Mouse (Mus musculus): ENCODE data around the gene Carhsp1. TPM values are rescaled to one million over a fixed set of nuclear protein-coding genes. Genes with fewer than 3 reads are reported as not detected.

Gene Carhsp1
- polyA plus RNA-seq, 1 experiment from 2014 or later, result 97.1 TPM

DNA sequence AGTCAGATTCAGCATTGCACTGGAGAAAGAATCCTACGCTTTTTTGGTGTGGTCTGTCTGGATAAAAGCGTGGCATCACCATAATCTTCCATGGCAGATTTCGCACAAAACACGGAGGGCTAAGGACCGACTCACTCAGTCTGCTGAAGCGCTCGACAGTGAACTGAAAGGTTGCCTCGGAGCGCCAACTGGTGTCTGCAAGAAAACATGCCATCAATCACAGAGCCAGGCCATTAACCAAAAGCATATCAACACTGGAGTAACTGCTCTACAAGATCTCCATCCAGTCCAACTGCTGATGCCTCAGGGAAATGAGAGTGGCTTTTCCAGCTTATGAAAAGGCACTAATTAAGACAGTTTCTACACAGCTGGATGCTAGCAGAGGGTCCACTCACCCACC, 40.0 kb upstream of the Carhsp1 start:
- H3K4me2 ChIP-seq (replicated peaks; ENCODE audit: low read depth, low read length), result no peak overlapping the region
- 0 out of 2 replicates have a peak, but pooled peaks cover 8% of the 10 kb centered on the region for H3K4me1 ChIP-seq (ENCODE audit: insufficient read depth, low read depth, low read length)
- H3K27ac ChIP-seq (ENCODE audit: low read length), result no peak overlapping the region
- WGBS, result 78% methylated on average over 9 of the region's 9 CpGs
- DNase-seq (ENCODE audit: low spot score), result no peak
- no peaks in the 10 kb centered on the region for H3K27me3 ChIP-seq (replicated peaks; ENCODE audit: insufficient read depth, low read length)
- peaks cover 32% of the 10 kb centered on the region for H3K36me3 ChIP-seq (ENCODE audit: insufficient read depth, low read length)
- no peak for ATAC-seq
- H3K9me3 ChIP-seq (ENCODE audit: low read length), result no peaks in the 10 kb centered on the region
- no peak overlapping the region for H3K9ac ChIP-seq (replicated peaks; ENCODE audit: low read depth)
- H3K4me3 ChIP-seq (ENCODE audit: low read depth, low read length), result no peak overlapping the region
- no peak for TF ChIP-seq CTCF (IDR thresholded peaks at IDR 0.05)
- TF ChIP-seq EP300 (IDR thresholded peaks at IDR 0.05), result no peak

DNA sequence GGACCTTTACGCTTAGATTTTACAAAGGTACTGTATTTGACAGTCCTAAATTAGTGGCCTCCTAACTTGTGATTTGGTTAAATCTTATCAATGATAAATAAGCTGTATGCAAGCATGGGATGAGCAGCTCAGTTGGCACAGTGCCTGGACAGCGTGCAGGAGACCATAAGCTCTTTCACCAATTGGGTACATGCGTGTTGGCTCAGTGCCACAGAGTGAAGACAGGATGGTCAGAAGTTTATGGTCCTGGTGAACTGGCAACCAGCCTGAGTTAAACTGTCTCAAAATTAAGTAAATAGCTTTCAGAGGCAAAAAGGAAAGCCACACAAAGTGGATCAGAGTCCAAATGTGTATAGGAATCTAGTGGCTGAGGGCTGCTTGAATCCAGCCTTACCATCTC, 28.6 kb upstream of the Carhsp1 start:
- Histone ChIP-seq H3K4me3 (ENCODE audit: low read depth, low read length) (no peak overlapping the region), H3K9ac (replicated peaks; ENCODE audit: low read depth) (no peak overlapping the region), H3K9me3 (ENCODE audit: low read length) (no peaks in the 10 kb centered on the region), H3K4me2 (replicated peaks; ENCODE audit: low read depth, low read length) (no peak overlapping the region), H3K27ac (ENCODE audit: low read length) (no peak overlapping the region), H3K4me1 (ENCODE audit: insufficient read depth, low read depth, low read length) (no peaks in the 10 kb centered on the region), H3K36me3 (ENCODE audit: insufficient read depth, low read length) (peaks cover 77% of the 10 kb centered on the region), H3K27me3 (replicated peaks; ENCODE audit: insufficient read depth, low read length) (no peaks in the 10 kb centered on the region)
- no peak for ATAC-seq
- WGBS, result 68% methylated on average over 3 of the region's 3 CpGs
- TF ChIP-seq CTCF (IDR thresholded peaks at IDR 0.05) (no peak), EP300 (IDR thresholded peaks at IDR 0.05) (no peak)
- no peak for DNase-seq (ENCODE audit: low spot score)

GRCm38 (mm10) chr16:8699556-8699955, 27.6 kb upstream of the Carhsp1 start:
- H3K4me3 ChIP-seq (ENCODE audit: low read depth, low read length), result no peak overlapping the region
- no peak for TF ChIP-seq CTCF (IDR thresholded peaks at IDR 0.05)
- TF ChIP-seq EP300 (IDR thresholded peaks at IDR 0.05), result no peak
- H3K36me3 ChIP-seq (ENCODE audit: insufficient read depth, low read length), result peaks cover 73% of the 10 kb centered on the region
- H3K9me3 ChIP-seq (ENCODE audit: low read length), result no peaks in the 10 kb centered on the region
- no peak overlapping the region for H3K4me2 ChIP-seq (replicated peaks; ENCODE audit: low read depth, low read length)
- ATAC-seq, result no peak
- H3K27ac ChIP-seq (ENCODE audit: low read length), result no peak overlapping the region
- DNase-seq (ENCODE audit: low spot score), result no peak
- H3K4me1 ChIP-seq (ENCODE audit: insufficient read depth, low read depth, low read length), result no peaks in the 10 kb centered on the region
- no peak overlapping the region for H3K9ac ChIP-seq (replicated peaks; ENCODE audit: low read depth)
- WGBS, result 86% methylated on average over 8 of the region's 8 CpGs
- H3K27me3 ChIP-seq (replicated peaks; ENCODE audit: insufficient read depth, low read length), result no peaks in the 10 kb centered on the region

GRCm38 (mm10) chr16:8691206-8691605, 19.3 kb upstream of the Carhsp1 start:
- no peaks in the 10 kb centered on the region for H3K27me3 ChIP-seq (replicated peaks; ENCODE audit: insufficient read depth, low read length)
- H3K4me1 ChIP-seq (ENCODE audit: insufficient read depth, low read depth, low read length), result no peaks in the 10 kb centered on the region
- ATAC-seq, result no peak
- no peak overlapping the region for H3K4me2 ChIP-seq (replicated peaks; ENCODE audit: low read depth, low read length)
- no peaks in the 10 kb centered on the region for H3K9me3 ChIP-seq (ENCODE audit: low read length)
- no peak overlapping the region for H3K9ac ChIP-seq (replicated peaks; ENCODE audit: low read depth)
- H3K27ac ChIP-seq (ENCODE audit: low read length), result no peak overlapping the region
- no peak overlapping the region for H3K4me3 ChIP-seq (ENCODE audit: low read depth, low read length)
- TF ChIP-seq CTCF (IDR thresholded peaks at IDR 0.05) (no peak), EP300 (IDR thresholded peaks at IDR 0.05) (no peak)
- WGBS, result 89% methylated on average over 7 of the region's 7 CpGs
- no peak for DNase-seq (ENCODE audit: low spot score)
- peaks cover 37% of the 10 kb centered on the region for H3K36me3 ChIP-seq (ENCODE audit: insufficient read depth, low read length)

DNA sequence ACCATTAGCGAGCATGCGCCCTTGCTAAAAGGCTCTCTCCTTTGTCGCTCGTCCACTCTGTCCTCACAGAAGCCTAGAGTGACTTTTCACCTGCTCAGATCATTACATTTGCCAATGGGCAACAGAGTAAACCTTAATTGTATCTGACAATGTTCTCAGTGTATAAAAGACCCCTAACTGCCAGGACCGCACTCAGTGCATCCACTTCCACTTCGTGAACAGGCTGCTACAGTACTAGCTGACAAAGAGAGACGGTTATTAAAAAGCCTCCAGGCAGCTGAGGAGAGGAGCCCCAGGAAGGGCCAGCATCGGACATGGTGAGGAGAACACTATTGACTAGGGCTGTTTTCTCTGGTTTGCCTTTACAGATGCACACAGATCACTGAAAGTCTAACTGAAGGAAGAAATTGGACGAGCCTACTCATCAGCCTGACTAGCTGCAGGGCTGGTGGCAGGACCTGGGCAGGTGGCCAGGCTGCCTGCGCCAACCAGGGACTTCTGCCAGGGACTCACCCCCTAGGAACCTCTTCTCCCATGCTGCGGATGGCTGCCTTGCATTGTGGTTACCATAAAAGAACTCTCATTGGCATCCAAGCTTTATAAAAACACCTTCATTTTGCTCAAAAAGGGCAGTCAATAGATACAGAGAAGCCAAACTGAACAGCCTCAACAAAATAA, 18.2 kb upstream of the Carhsp1 start:
- no peak for ATAC-seq
- no peak overlapping the region for H3K9ac ChIP-seq (replicated peaks; ENCODE audit: low read depth)
- H3K9me3 ChIP-seq (ENCODE audit: low read length), result no peaks in the 10 kb centered on the region
- no peak overlapping the region for H3K4me2 ChIP-seq (replicated peaks; ENCODE audit: low read depth, low read length)
- no peak overlapping the region for H3K27ac ChIP-seq (ENCODE audit: low read length)
- 85% methylated on average over 11 of the region's 11 CpGs for WGBS
- H3K4me3 ChIP-seq (ENCODE audit: low read depth, low read length), result no peak overlapping the region
- no peak for TF ChIP-seq CTCF (IDR thresholded peaks at IDR 0.05)
- TF ChIP-seq EP300 (IDR thresholded peaks at IDR 0.05), result no peak
- no peaks in the 10 kb centered on the region for H3K4me1 ChIP-seq (ENCODE audit: insufficient read depth, low read depth, low read length)
- H3K36me3 ChIP-seq (ENCODE audit: insufficient read depth, low read length), result peaks cover 37% of the 10 kb centered on the region
- no peak for DNase-seq (ENCODE audit: low spot score)
- H3K27me3 ChIP-seq (replicated peaks; ENCODE audit: insufficient read depth, low read length), result no peaks in the 10 kb centered on the region

DNA sequence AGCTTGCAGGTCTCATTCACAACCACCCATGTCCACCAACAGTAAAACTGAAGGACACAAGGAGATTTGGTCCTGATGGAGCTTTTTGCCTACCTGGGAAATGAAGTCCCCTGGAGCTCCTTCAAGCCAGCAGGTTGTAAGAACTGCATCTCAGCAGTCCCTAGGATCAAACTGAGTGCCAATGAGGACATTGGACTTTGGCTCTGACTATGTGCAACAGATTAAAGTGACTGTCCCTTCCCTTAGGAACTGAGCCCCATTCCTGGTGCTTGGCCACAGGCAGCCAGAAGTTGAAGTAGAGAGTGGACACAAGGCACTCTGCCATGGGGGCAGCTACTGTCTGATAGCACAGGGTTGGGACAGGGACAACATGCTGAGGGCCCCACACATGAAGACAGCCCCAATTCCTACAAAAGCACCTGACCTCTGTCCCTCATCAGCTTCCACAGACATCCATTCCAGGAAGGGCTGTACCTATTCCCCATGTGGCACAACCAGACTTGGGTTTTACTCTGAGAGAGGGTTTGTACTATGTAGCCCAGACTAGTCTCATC, 15.7 kb upstream of the Carhsp1 start:
- no peaks in the 10 kb centered on the region for H3K27me3 ChIP-seq (replicated peaks; ENCODE audit: insufficient read depth, low read length)
- H3K9ac ChIP-seq (replicated peaks; ENCODE audit: low read depth), result no peak overlapping the region
- no peak overlapping the region for H3K27ac ChIP-seq (ENCODE audit: low read length)
- peaks cover 21% of the 10 kb centered on the region for H3K36me3 ChIP-seq (ENCODE audit: insufficient read depth, low read length)
- H3K9me3 ChIP-seq (ENCODE audit: low read length), result no peaks in the 10 kb centered on the region
- no peak for ATAC-seq
- H3K4me1 ChIP-seq (ENCODE audit: insufficient read depth, low read depth, low read length), result no peaks in the 10 kb centered on the region
- no peak overlapping the region for H3K4me2 ChIP-seq (replicated peaks; ENCODE audit: low read depth, low read length)
- H3K4me3 ChIP-seq (ENCODE audit: low read depth, low read length), result no peak overlapping the region
- DNase-seq (ENCODE audit: low spot score), result no peak
- TF ChIP-seq EP300 (IDR thresholded peaks at IDR 0.05) (no peak), CTCF (IDR thresholded peaks at IDR 0.05) (no peak)
